Mouse (Mus musculus): ENCODE results near the gene Catsper2. TPM values are rescaled to one million over a fixed set of nuclear protein-coding genes. Genes with fewer than 3 reads are reported as not detected.
A peak's percentile ranks its signal among the peaks of the same experiment; 100 is the strongest.

Catsper2 gene
- polyA plus RNA-seq, 1 experiment = 6.6 TPM

DNA sequence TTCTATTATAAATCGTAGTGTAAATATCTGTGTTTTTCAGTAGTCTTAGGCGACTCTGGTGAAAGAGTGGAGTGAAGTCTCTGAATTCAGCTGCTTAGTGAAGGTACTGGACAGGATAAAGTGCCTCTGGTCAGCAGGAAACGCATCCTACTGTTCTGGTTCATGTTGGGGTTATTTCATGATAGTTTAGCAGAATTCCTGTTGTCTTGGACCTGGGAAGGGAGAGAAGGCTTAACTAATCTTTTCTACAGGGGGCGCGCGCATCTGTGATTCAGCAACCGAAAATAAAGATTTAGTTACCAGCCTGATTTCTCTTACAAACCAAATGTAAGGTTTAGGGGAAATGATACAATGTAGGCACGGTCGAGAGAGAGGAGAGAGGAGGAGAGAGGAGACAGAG lies 34.5 kb upstream of the Catsper2 start:
- TF ChIP-seq CTCF (IDR thresholded peaks at IDR 0.05; ENCODE audit: borderline replicate concordance, extremely low read depth, insufficient read depth, insufficient read length) (peak; percentile 21; the same call in 1 of the 2 replicates), POLR2A (IDR thresholded peaks at IDR 0.05; ENCODE audit: borderline replicate concordance, extremely low read depth, insufficient read depth, insufficient read length, poor library complexity, severe bottlenecking) (no peak)
- peak; percentile 56 for DNase-seq (ENCODE audit: low read depth)

DNA sequence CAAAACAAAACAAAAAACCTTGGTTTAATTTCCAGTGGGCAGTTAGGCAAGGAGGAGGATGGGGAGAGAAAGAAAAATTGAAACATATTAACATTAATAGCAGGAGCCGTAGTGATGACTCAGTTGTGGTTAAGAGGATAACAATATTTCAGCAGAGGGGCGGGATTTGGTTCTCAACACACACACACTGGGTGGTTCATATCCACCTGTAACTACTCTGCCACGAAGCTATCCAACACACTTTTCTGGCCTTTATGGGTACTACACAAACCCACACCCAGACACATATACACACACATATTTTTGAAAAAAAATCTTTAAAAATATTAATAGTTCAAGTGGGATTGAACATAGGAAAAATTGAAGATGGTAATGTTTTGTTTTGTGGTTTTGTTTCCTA lies 33.4 kb upstream of the Catsper2 start:
- TF ChIP-seq CTCF (IDR thresholded peaks at IDR 0.05; ENCODE audit: borderline replicate concordance, extremely low read depth, insufficient read depth, insufficient read length) = no peak
- no peak for TF ChIP-seq POLR2A (IDR thresholded peaks at IDR 0.05; ENCODE audit: borderline replicate concordance, extremely low read depth, insufficient read depth, insufficient read length, poor library complexity, severe bottlenecking)

DNA sequence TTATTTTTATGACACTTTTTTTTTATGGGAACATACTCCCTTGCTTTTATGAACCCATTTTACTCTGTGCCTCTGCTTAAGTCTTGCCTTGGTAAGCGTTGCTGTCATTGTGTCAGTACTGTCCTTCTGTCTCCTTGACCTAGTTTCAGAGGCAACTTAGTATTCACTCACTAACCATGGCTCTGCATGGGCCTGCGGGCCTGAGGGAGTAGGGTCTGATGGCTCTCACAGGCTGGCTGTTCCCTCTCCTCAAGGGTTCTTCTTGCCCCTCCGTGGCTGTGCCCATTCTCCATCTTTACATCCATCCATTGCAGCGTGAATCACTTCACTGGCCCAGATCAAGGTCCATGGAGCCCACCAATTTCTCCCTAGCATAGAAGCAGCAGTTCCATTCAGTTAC lies 32.9 kb upstream of the Catsper2 start:
- DNase-seq (ENCODE audit: low read depth) = no peak
- TF ChIP-seq POLR2A (IDR thresholded peaks at IDR 0.05; ENCODE audit: borderline replicate concordance, extremely low read depth, insufficient read depth, insufficient read length, poor library complexity, severe bottlenecking) = no peak
- no peak for TF ChIP-seq CTCF (IDR thresholded peaks at IDR 0.05; ENCODE audit: borderline replicate concordance, extremely low read depth, insufficient read depth, insufficient read length)

More for the DNA sequence above, 33.4 kb upstream of the Catsper2 start:
- DNase-seq (ENCODE audit: low read depth) = no peak

DNA sequence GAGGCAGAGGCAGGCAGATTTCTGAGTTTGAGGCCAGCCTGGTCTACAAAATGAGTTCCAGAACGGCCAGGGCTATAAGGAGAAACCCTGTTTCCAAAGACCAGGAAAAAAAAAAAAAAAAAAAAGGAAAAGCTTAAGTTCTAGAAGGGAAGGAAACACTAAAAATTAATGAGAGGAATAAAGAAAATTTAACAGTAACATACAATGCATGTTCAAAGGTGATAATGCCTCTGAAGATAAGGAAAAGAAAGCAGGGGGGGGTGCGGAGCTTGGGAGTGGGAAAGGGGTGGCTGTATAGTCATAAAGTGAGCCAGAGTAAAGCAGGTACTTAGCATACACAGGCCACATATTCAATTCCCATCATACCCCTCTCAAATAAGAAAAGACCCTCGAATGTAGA lies 31.5 kb upstream of the Catsper2 start:
- no peak for DNase-seq (ENCODE audit: low read depth)
- TF ChIP-seq POLR2A (IDR thresholded peaks at IDR 0.05; ENCODE audit: borderline replicate concordance, extremely low read depth, insufficient read depth, insufficient read length, poor library complexity, severe bottlenecking) (no peak), CTCF (IDR thresholded peaks at IDR 0.05; ENCODE audit: borderline replicate concordance, extremely low read depth, insufficient read depth, insufficient read length) (no peak)

DNA sequence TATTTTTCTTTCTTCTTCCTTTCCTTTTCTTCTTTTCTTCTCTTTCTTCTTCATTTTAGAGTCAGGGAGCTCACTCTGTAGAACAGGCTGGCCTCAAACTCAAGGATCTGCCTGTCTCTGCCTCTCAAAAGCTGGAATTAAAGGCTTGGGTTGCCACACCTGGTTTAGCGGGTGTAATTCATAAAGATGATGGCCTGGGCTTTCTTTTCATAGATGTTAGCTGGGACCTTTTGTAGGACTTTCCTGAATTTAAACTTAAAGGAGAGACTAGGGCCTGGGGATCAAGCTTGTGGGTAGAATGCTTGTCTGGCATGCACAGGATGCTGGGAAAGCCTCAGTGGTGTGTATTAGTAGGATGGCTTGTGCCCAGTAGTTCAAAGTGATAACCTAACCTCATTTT lies 30.6 kb upstream of the Catsper2 start, which contains the start of gene Ell3:
TSS of gene Ell3 (minus strand) at position 101 of the 400 bp plus-strand sequence.
- DNase-seq (ENCODE audit: low read depth) = no peak
- TF ChIP-seq POLR2A (IDR thresholded peaks at IDR 0.05; ENCODE audit: borderline replicate concordance, extremely low read depth, insufficient read depth, insufficient read length, poor library complexity, severe bottlenecking) (no peak), CTCF (IDR thresholded peaks at IDR 0.05; ENCODE audit: borderline replicate concordance, extremely low read depth, insufficient read depth, insufficient read length) (no peak)

DNA sequence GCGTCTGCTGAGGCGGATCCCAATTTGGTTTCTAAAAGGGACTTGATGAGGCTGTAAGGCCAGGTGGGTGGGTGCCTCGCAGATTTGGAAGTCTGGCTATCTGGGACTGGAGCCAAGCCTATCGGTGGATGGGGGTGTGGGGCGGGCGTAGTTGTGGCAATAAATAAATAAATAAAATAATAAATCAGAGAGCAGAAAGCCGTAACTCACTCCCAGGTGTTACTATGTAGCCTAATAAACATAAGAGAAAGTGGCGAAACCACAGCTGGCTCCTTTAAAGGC lies 29.4 kb upstream of the Catsper2 start:
- peak; percentile 40 for DNase-seq (ENCODE audit: low read depth)
- no peak for TF ChIP-seq POLR2A (IDR thresholded peaks at IDR 0.05; ENCODE audit: borderline replicate concordance, extremely low read depth, insufficient read depth, insufficient read length, poor library complexity, severe bottlenecking)
- TF ChIP-seq CTCF (IDR thresholded peaks at IDR 0.05; ENCODE audit: borderline replicate concordance, extremely low read depth, insufficient read depth, insufficient read length) = no peak

DNA sequence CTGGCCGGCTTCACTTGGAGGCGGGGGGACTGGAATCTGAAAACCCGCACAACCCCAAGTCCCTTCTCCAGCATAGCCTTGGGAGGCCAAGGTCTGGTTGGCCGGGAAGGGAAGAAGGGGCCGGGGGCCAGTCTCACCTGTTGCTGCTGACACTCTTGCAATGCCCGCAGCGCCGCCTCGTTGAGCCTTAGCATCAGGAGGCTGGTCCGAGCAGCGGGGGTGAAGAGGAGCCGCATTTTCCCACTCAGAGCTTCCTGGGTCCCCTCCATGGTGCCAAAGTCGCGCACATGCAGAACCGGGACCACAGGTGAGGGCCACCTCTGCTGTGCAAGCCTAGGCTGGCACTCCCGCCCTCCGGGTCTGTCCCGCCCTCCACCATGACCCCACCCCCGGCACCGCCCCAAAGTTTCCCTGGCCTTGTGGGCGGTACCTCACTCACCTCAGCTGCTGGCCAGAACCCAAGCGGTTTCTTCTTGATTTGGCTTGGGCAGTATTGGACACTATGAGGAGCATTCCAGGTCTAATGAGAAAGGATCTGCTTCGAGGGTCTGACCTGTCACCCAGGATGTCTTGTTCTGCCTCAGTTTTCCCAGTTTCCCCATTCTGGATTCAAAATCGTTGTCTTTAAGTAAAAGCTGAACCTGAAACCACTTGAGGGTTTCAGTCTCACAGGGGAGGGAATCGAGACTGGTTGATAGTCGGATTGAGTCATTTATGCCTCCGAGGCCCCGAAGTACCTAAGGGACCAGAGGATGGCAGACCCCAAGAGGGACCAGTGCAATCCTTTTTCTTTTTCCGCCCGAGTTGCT lies 28.9 kb upstream of the Catsper2 start:
- TF ChIP-seq POLR2A (IDR thresholded peaks at IDR 0.05; ENCODE audit: borderline replicate concordance, extremely low read depth, insufficient read depth, insufficient read length, poor library complexity, severe bottlenecking) (no peak), CTCF (IDR thresholded peaks at IDR 0.05; ENCODE audit: borderline replicate concordance, extremely low read depth, insufficient read depth, insufficient read length) (no peak)
- DNase-seq (ENCODE audit: low read depth) = peak; percentile 19

DNA sequence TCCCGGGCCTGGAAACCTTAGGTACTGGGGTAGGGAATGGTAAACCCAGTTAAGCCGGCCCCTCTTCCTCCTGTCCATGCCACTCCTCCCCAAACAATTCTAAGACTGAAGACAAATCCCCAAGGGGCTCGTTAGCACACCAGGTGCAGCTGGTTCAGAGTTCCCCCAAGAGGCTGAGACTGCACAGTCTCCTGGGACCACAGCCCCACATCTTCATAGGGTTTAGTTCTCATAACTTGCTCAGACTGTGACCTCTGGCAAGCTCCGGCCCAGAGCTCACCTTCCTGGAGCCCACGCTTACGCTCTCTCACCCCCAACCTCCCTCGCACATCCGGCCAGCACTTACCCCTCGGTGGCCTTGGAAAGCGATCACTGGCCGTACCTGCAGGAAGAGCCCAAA lies 28.2 kb upstream of the Catsper2 start:
- no peak for TF ChIP-seq CTCF (IDR thresholded peaks at IDR 0.05; ENCODE audit: borderline replicate concordance, extremely low read depth, insufficient read depth, insufficient read length)
- no peak for TF ChIP-seq POLR2A (IDR thresholded peaks at IDR 0.05; ENCODE audit: borderline replicate concordance, extremely low read depth, insufficient read depth, insufficient read length, poor library complexity, severe bottlenecking)
- no peak for DNase-seq (ENCODE audit: low read depth)

DNA sequence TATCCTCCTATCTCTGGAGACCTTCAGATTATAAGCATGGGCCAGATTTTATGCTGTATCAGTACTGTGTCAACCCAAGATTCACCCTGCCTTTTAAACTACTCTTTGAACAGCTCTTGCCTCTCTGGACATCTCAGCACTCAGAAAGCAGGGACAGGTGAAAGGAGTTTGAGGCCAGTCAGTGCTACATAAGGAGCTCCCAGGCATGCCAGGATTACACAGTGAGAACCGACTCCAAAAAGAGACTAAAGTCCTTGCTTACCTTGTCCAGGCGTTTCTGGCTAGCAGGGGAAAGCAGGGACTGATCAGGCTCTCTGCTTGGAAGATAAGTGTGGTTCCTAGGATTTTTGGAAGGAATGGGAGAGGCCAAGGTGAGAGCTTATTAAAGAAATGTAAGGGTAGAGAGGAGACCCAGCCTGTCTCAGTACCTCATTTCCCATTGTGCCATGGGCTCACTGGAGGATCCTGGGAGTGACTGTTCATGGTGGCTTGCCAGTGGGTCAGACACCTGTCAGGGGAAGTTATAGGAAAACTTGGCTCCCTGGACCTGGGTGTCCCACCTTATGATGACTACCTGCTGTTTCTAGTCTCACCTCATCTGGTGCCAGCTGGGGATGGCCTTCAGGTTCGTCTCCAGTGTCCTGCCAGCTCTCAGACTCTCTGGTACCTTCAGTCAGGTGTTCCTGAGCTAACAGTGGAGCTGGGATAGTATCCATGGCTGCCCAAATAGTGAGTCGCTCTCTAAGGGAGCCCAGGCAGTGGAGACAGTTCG lies 27.4 kb upstream of the Catsper2 start:
- TF ChIP-seq CTCF (IDR thresholded peaks at IDR 0.05; ENCODE audit: borderline replicate concordance, extremely low read depth, insufficient read depth, insufficient read length) = no peak
- TF ChIP-seq POLR2A (IDR thresholded peaks at IDR 0.05; ENCODE audit: borderline replicate concordance, extremely low read depth, insufficient read depth, insufficient read length, poor library complexity, severe bottlenecking) = no peak
- DNase-seq (ENCODE audit: low read depth) = no peak

DNA sequence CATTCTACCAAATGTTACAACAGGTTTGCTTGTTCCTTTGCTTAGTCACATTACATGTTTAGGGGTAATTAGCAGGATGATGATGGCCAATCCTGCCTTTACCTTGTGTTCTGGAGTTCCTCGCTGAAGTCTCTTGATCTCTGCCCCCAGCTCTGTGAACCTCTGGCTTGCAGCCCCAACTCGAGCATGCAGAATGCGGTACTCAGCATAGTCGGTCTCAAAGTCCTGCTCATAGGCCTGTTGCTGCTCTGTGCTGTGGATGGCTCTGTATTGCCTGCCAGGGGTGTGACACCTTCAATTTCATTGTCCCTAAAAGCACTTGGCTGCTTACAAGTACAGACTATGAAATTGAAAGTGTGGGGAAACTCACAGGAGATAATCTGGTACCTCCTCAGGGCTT lies 26.2 kb upstream of the Catsper2 start:
- no peak for TF ChIP-seq CTCF (IDR thresholded peaks at IDR 0.05; ENCODE audit: borderline replicate concordance, extremely low read depth, insufficient read depth, insufficient read length)
- TF ChIP-seq POLR2A (IDR thresholded peaks at IDR 0.05; ENCODE audit: borderline replicate concordance, extremely low read depth, insufficient read depth, insufficient read length, poor library complexity, severe bottlenecking) = no peak
- DNase-seq (ENCODE audit: low read depth) = no peak

DNA sequence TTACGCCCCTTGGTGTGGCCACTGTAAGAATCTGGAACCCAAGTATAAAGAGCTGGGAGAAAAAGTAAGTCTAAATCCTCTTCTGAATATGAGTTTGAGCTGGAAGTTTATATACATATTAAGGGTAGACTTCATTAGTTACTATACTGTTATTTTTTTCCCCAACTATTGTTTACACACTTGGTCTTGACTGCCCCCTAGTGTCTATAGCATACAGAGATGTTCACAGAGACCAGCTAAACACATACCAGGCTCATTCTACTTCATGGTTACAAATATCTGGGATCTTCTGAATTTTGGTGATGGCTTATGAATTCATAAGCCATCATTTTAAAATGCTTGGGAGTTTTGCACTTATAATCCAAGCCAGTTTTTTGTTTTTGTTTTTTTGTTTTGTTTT lies 21.3 kb upstream of the Catsper2 start:
- peak; percentile 42 for DNase-seq (ENCODE audit: low read depth)
- TF ChIP-seq CTCF (IDR thresholded peaks at IDR 0.05; ENCODE audit: borderline replicate concordance, extremely low read depth, insufficient read depth, insufficient read length) (no peak), POLR2A (IDR thresholded peaks at IDR 0.05; ENCODE audit: borderline replicate concordance, extremely low read depth, insufficient read depth, insufficient read length, poor library complexity, severe bottlenecking) (no peak)
